Mouse (Mus musculus): ENCODE measurements around the gene Zscan12. TPM values are rescaled to one million over a fixed set of nuclear protein-coding genes. Genes with fewer than 3 reads are reported as not detected.
"Not testable (repeated sequence)": the region's sequence is repeated elsewhere in the genome, so short reads cannot be mapped to it uniquely, and the experiment has no call there.

The Zscan12 gene
- polyA plus RNA-seq, 1 experiment from 2014 or later: 10.1 TPM

DNA sequence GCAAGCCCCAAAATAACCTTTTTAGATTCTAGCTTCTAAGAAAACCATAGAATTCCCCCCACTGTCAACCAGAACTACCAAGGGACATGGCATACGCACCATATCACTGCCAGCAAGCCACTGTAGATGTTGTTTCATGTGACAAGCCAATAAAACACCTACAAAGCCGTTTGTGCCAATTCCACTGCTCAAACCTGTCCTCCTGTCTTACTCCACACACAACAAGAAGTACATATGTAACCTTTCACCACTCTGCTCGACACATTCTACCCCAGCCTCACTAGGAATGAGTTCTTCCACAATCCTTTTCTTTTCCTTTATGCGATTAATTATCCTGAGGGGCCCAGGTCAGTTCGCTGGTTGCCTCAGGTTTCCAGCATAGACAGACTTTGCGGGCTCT is 33.0 kb downstream of the Zscan12 start:
- Histone ChIP-seq H3K9me3 (ENCODE audit: control insufficient read depth, low read length) (no peaks in the 10 kb centered on the region), H3K4me2 (ENCODE audit: low read length) (no peak overlapping the region), H3K9ac (ENCODE audit: low read length) (no peak overlapping the region), H3K27ac (ENCODE audit: low read depth) (no peak overlapping the region), H3K4me3 (ENCODE audit: low read depth, low read length) (no peak overlapping the region), H3K36me3 (ENCODE audit: control insufficient read depth, insufficient read depth, low read length) (peaks cover 67% of the 10 kb centered on the region), H3K4me1 (replicated peaks; ENCODE audit: control insufficient read depth, insufficient read depth, low read length) (no peaks in the 10 kb centered on the region), H3K27me3 (replicated peaks; ENCODE audit: control insufficient read depth, insufficient read depth, low read length) (no peaks in the 10 kb centered on the region)
- 95% methylated on average over 6 of the region's 6 CpGs for WGBS
- DNase-seq (ENCODE audit: low spot score): no peak
- no peak for ATAC-seq (replicated peaks; ENCODE audit: low FRiP score, low TSS enrichment, low read depth)

DNA sequence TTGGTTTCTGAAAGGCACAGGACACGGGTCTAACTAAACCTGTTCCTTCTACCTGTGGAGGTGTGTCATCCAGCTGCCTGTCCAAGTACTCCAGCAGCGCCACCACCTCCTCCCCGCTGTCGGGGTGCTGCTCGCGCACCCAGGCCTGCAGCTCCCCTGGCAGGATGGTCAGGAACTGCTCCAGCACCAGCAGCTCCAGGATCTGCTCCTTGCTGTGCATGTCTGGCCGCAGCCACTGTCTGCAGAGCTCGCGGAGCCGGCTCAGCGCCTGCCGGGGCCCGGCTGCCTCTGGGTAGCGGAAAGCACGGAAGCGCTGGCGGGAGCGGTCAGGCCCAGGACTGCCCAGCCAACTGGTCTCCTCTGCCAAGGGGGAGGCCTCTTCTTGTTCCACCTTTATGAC is 33.4 kb downstream of the Zscan12 start:
- 0 out of 2 replicates have a peak, but pooled peaks have one; percentile 62 for ATAC-seq (replicated peaks; ENCODE audit: low FRiP score, low TSS enrichment, low read depth)

DNA sequence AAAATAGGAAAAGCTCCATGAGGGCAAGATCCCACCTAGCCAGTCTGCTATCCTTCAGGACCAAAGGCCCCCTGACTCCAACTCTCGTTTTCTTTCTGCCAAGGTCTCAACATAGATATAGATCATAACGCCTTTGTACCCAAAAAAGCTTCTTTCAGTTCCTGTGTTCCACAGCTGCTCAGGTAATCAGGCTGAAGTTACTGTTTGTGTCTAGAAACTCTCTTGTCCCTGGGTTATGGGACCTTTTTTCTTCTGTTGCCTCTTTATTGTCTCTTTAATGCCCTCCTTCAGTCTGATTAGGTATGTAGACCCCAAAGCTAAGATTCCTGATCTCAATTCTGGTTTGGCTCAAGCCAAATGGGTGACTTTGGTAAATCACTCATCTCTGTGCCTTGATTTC is 34.9 kb downstream of the Zscan12 start:
- 84% methylated on average over 2 of the region's 2 CpGs for WGBS
- Histone ChIP-seq H3K27me3 (replicated peaks; ENCODE audit: control insufficient read depth, insufficient read depth, low read length) (no peaks in the 10 kb centered on the region), H3K9ac (ENCODE audit: low read length) (no peak overlapping the region), H3K4me3 (ENCODE audit: low read depth, low read length) (no peak overlapping the region), H3K27ac (ENCODE audit: low read depth) (no peak overlapping the region), H3K9me3 (ENCODE audit: control insufficient read depth, low read length) (no peaks in the 10 kb centered on the region), H3K4me2 (ENCODE audit: low read length) (no peak overlapping the region), H3K4me1 (replicated peaks; ENCODE audit: control insufficient read depth, insufficient read depth, low read length) (0 out of 2 replicates have a peak, but pooled peaks cover 9% of the 10 kb centered on the region), H3K36me3 (ENCODE audit: control insufficient read depth, insufficient read depth, low read length) (peaks cover 49% of the 10 kb centered on the region)
- ATAC-seq (replicated peaks; ENCODE audit: low FRiP score, low TSS enrichment, low read depth): no peak
- no peak for DNase-seq (ENCODE audit: low spot score)

More for the DNA sequence above, 33.4 kb downstream of the Zscan12 start:
- H3K4me3 ChIP-seq (ENCODE audit: low read depth, low read length); H3K9ac ChIP-seq (ENCODE audit: low read length); H3K27ac ChIP-seq (ENCODE audit: low read depth); H3K4me1 ChIP-seq (replicated peaks; ENCODE audit: control insufficient read depth, insufficient read depth, low read length); H3K4me2 ChIP-seq (ENCODE audit: low read length); DNase-seq (ENCODE audit: low spot score); H3K27me3 ChIP-seq (replicated peaks; ENCODE audit: control insufficient read depth, insufficient read depth, low read length); H3K9me3 ChIP-seq (ENCODE audit: control insufficient read depth, low read length): not testable (repeated sequence)
- H3K36me3 ChIP-seq (ENCODE audit: control insufficient read depth, insufficient read depth, low read length): peaks cover 63% of the 10 kb centered on the region
- WGBS: 94% methylated on average over 18 of the region's 18 CpGs

DNA sequence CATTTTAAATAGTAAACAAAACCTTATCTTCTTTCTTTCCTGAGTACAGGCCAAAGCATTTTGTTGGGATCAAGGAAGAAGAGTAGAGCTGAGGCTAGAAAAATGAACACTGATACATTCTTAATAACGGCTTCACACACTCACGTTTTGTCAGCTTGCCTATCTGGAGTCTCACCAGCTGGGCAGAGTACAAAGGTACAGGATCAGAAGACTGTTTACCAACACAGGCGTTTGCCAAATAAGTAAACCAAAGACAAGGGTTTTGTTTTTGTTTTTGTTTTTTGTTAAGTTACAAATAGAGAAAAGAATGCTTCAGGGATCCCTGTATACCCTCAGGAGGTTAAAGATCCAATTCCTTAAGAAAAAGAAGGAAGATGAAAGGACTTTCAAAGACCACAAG is 38.5 kb downstream of the Zscan12 start:
- 0 out of 2 replicates have a peak, but pooled peaks cover 9% of the 10 kb centered on the region for H3K4me1 ChIP-seq (replicated peaks; ENCODE audit: control insufficient read depth, insufficient read depth, low read length)
- WGBS: 71% methylated on average over 3 of the region's 3 CpGs

DNA sequence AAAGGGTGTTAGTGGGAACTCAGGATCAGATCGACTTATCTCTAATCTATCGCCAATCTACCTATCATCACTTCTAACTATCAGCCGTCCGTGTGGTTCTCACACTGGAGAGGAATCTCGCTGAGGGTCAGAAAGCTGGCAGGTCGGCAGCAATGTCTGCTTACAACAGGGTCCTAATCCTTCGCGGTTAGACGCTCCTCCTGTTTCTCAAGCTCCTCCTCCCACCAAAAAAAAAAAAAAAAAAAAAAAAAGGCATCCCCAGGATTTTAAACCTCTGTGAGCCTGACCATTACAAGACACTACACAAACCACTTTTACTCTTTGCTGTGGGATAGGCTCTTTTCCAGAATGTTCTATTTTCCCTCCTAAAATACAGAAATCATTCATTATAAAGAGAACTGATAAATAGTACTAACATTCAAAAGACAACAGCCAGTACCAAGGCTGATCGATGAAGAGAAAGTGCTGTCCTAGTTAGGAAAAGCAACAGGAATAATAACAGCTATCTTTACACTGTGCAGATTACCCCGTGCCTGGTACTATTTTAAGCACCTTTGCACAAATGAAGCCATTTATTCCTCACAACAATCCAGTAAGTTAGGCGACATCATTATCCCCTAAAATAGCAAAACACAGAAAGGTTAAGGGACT is 39.1 kb downstream of the Zscan12 start:
- 0 out of 2 replicates have a peak, but pooled peaks cover 9% of the 10 kb centered on the region for H3K4me1 ChIP-seq (replicated peaks; ENCODE audit: control insufficient read depth, insufficient read depth, low read length)
- 10% methylated on average over 12 of the region's 12 CpGs for WGBS
- H3K9me3 ChIP-seq (ENCODE audit: control insufficient read depth, low read length): no peaks in the 10 kb centered on the region
- H3K4me3 ChIP-seq (ENCODE audit: low read depth, low read length): peak overlapping the region; percentile 83
- peak overlapping the region; percentile 64; the same call in 1 of the 2 replicates for H3K27ac ChIP-seq (ENCODE audit: low read depth)
- peak overlapping the region; percentile 67 for H3K4me2 ChIP-seq (ENCODE audit: low read length)
- H3K27me3 ChIP-seq (replicated peaks; ENCODE audit: control insufficient read depth, insufficient read depth, low read length): no peaks in the 10 kb centered on the region
- DNase-seq (ENCODE audit: low spot score): no peak
- peaks cover 14% of the 10 kb centered on the region; the same call in 1 of the 2 replicates for H3K36me3 ChIP-seq (ENCODE audit: control insufficient read depth, insufficient read depth, low read length)
- peak; percentile 42 for ATAC-seq (replicated peaks; ENCODE audit: low FRiP score, low TSS enrichment, low read depth)
- peak overlapping the region; percentile 90 for H3K9ac ChIP-seq (ENCODE audit: low read length)

More for the DNA sequence above, 38.5 kb downstream of the Zscan12 start:
- Histone ChIP-seq H3K4me3 (ENCODE audit: low read depth, low read length) (peak overlapping the region; percentile 83), H3K27ac (ENCODE audit: low read depth) (no peak overlapping the region), H3K36me3 (ENCODE audit: control insufficient read depth, insufficient read depth, low read length) (peaks cover 18% of the 10 kb centered on the region; the same call in 1 of the 2 replicates), H3K27me3 (replicated peaks; ENCODE audit: control insufficient read depth, insufficient read depth, low read length) (no peaks in the 10 kb centered on the region), H3K9ac (ENCODE audit: low read length) (peak overlapping the region; percentile 90), H3K4me2 (ENCODE audit: low read length) (peak overlapping the region; percentile 67), H3K9me3 (ENCODE audit: control insufficient read depth, low read length) (no peaks in the 10 kb centered on the region)
- ATAC-seq (replicated peaks; ENCODE audit: low FRiP score, low TSS enrichment, low read depth): no peak
- DNase-seq (ENCODE audit: low spot score): no peak

DNA sequence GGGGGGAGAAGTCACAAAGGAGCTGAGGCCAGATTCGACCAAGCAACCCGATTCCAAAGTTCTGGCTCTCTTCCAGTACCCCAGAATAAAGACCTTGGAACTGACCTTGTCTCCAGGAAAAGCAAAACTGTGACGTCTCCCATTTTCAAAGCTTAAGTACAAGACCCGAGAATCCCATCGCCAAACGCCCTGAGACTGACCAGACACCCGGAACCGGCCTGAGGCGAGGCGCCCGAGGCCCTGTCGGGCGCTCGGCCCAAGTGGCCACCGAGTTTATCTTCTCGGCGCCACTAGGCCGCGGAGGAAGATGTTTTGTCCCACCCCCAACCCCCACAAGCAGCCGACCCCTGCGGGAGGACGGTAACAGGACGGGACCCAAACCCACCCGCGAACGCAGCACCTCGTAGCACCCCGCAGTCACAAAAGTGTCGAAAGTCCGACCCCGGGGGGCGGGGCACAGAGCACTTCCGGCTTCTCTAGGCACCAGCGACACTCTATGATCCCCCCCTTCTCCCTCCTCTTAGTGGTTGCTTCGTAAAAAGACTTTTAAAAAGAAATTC is 39.7 kb downstream of the Zscan12 start, which contains the start of gene Zkscan3:
Gene Zkscan3 (minus strand): TSS at position 469 of the 560 bp plus-strand sequence.
- WGBS: under 1% methylated on average over 35 of the region's 35 CpGs
- Histone ChIP-seq H3K4me3 (ENCODE audit: low read depth, low read length) (peak within 1 kb of the TSS; percentile 83), H3K4me1 (replicated peaks; ENCODE audit: control insufficient read depth, insufficient read depth, low read length) (0 out of 2 replicates have a peak, but pooled peaks cover 9% of the 10 kb centered on the region), H3K27me3 (replicated peaks; ENCODE audit: control insufficient read depth, insufficient read depth, low read length) (no peaks in the 10 kb centered on the region), H3K36me3 (ENCODE audit: control insufficient read depth, insufficient read depth, low read length) (peaks cover 14% of the 10 kb centered on the region; the same call in 1 of the 2 replicates), H3K27ac (ENCODE audit: low read depth) (peak within 1 kb of the TSS; percentile 64; the same call in 1 of the 2 replicates), H3K4me2 (ENCODE audit: low read length) (peak within 1 kb of the TSS; percentile 67), H3K9me3 (ENCODE audit: control insufficient read depth, low read length) (no peaks in the 10 kb centered on the region), H3K9ac (ENCODE audit: low read length) (peak within 1 kb of the TSS; percentile 90)
- peak; percentile 92 for ATAC-seq (replicated peaks; ENCODE audit: low FRiP score, low TSS enrichment, low read depth)
- DNase-seq (ENCODE audit: low spot score): peak; percentile 94

DNA sequence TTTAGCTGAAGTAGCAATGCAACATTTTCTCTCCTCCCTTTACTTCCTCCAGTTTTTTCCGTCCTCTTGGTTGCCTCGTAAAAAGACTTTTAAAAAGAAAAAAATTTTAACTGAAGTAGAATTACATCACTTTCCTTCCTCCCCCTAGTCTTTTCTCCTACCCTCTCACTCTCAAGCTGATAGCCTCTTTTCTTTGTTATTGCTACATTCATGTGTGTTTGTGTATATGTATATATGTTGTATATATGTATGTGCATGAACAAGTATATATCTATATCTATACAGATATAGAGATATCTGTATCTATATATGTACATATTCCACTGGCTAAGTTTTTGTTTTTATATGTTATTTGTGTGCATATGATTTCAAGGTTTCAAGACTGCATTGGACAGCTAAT is 40.2 kb downstream of the Zscan12 start:
- 0% methylated on average over 2 of the region's 2 CpGs for WGBS
- ATAC-seq (replicated peaks; ENCODE audit: low FRiP score, low TSS enrichment, low read depth) (no peak), DNase-seq (ENCODE audit: low spot score) (no peak)
- Histone ChIP-seq H3K36me3 (ENCODE audit: control insufficient read depth, insufficient read depth, low read length) (peaks cover 14% of the 10 kb centered on the region; the same call in 1 of the 2 replicates), H3K4me3 (ENCODE audit: low read depth, low read length) (peak overlapping the region; percentile 83), H3K4me2 (ENCODE audit: low read length) (peak overlapping the region; percentile 67), H3K9me3 (ENCODE audit: control insufficient read depth, low read length) (no peaks in the 10 kb centered on the region), H3K27me3 (replicated peaks; ENCODE audit: control insufficient read depth, insufficient read depth, low read length) (no peaks in the 10 kb centered on the region), H3K9ac (ENCODE audit: low read length) (peak overlapping the region; percentile 90), H3K4me1 (replicated peaks; ENCODE audit: control insufficient read depth, insufficient read depth, low read length) (peaks cover 13% of the 10 kb centered on the region; the same call in 1 of the 2 replicates), H3K27ac (ENCODE audit: low read depth) (no peak overlapping the region)

DNA sequence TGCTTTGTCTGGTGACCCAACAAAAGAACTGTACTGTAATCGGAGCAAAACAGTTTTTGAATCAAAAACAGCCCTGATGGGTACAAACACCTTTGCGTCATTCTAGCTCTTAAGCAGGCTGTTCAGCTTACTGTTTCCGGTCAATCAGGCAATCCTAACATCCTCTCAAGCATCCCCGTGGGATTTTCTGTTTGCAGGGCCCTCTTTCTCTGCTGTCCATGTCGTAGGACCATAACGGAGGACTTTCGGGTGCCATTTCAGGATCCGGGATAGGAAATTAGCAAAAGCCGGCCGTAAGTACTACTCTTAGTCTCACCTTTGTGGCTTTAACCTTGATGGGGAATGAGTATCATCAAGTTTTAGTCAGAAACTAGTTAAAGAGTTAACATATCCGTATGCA is 44.7 kb downstream of the Zscan12 start:
- Histone ChIP-seq H3K4me3 (ENCODE audit: low read depth, low read length) (no peak overlapping the region), H3K27me3 (replicated peaks; ENCODE audit: control insufficient read depth, insufficient read depth, low read length) (no peaks in the 10 kb centered on the region), H3K36me3 (ENCODE audit: control insufficient read depth, insufficient read depth, low read length) (no peaks in the 10 kb centered on the region), H3K4me2 (ENCODE audit: low read length) (peak overlapping the region; percentile 77), H3K27ac (ENCODE audit: low read depth) (no peak overlapping the region), H3K4me1 (replicated peaks; ENCODE audit: control insufficient read depth, insufficient read depth, low read length) (peaks cover 7% of the 10 kb centered on the region; the same call in 1 of the 2 replicates), H3K9me3 (ENCODE audit: control insufficient read depth, low read length) (no peaks in the 10 kb centered on the region), H3K9ac (ENCODE audit: low read length) (no peak overlapping the region)
- 78% methylated on average over 11 of the region's 11 CpGs for WGBS
- DNase-seq (ENCODE audit: low spot score) (no peak), ATAC-seq (replicated peaks; ENCODE audit: low FRiP score, low TSS enrichment, low read depth) (no peak)
